Mouse (Mus musculus) small intestine, adult 2 months (tissue): ENCODE data around the gene Amh.

ENCODE experiments used
- CTCF ChIP-seq: fragments of 200-500 bp; IDR thresholded peaks from 2 replicates; pipeline ENCODE4 v1.5.1; 2012; ENCODE audit warnings: low read depth, mild to moderate bottlenecking, control low read depth, inconsistent platforms, low read length, moderate library complexity, mixed read lengths; ENCODE audit not compliant: insufficient replicate concordance, insufficient read length; ENCODE audit errors: extremely low read depth
- POLR2A ChIP-seq: fragments of 200-500 bp; IDR thresholded peaks from 2 replicates; pipeline ENCODE4 v1.6.1; 2012; ENCODE audit warnings: low read depth, mild to moderate bottlenecking, control low read depth, inconsistent platforms, low read length, moderate library complexity

DNA sequence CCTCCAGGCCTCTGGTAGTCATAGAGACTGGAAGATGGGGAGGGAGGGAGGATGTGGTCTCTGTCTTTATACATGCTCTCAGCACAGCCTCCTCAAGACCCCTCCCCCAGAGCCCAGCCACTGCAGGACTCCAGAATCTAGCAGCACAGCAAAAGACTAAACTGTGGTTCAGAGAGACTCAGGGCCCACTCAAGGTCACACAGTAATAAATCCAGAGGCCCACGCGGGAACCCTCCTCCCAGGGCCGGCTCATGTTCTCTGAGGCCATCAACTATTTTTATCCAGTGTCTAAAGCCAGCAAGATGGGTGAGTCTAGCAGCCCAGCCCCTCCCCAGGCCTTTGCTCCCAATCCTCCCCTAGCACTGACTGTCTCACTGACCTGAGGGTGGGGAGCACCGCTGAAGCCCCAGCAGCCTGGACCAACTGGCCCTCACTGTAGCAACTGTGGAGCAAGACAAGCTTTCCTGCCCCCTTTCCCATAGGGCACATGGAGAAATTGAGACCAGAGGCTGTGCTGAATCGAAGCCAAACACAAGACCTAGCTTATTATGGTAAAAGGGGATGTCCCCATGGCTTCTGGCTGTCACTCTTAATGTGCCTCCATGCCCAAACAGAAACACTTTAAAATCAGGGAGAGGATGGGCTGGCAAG lies 7.5 kb downstream of the Amh start:
- TF ChIP-seq POLR2A (no peak), CTCF (no peak)
